Mouse (Mus musculus) heart, postnatal 0 days (tissue): Measurements from ENCODE around the gene Ube2g1. TPM values are rescaled to one million over a fixed set of nuclear protein-coding genes. Genes with fewer than 3 reads are reported as not detected.

ENCODE experiments used
- ATAC-seq: fragments of 200-750 bp; cut with Nextera tagmentation; 2 replicates; pipeline ENCODE4 v1.8.0; 2017; ENCODE audit warnings: low read depth, moderate number of reproducible peaks, moderate library complexity; ENCODE audit not compliant: insufficient read depth
- DNase-seq: peaks from one replicate; pipeline ENCODE4 v3.0.0-alpha.2; 2016; ENCODE audit warnings: low spot score
- H3K27ac ChIP-seq: fragments of 300-500 bp; sonication (generic); 2 replicates; pipeline ENCODE4 v1.5.1; 2014; ENCODE audit warnings: low read depth, mild to moderate bottlenecking
- H3K27me3 ChIP-seq: fragments of 300-500 bp; sonication (generic); 2 replicates; pipeline ENCODE4 v1.6.1; 2014; ENCODE audit warnings: low read length, mixed read lengths; ENCODE audit not compliant: control insufficient read depth, insufficient read depth
- H3K36me3 ChIP-seq: fragments of 300-500 bp; sonication (generic); replicated peaks from 2 replicates; pipeline ENCODE4 v1.6.1; 2014; ENCODE audit warnings: low read length, mixed read lengths; ENCODE audit not compliant: control insufficient read depth, insufficient read depth
- H3K4me1 ChIP-seq: fragments of 300-500 bp; sonication (generic); 2 replicates; pipeline ENCODE4 v1.6.1; 2014; ENCODE audit warnings: antibody characterized with exemption; ENCODE audit not compliant: control insufficient read depth, insufficient read depth
- H3K4me2 ChIP-seq: fragments of 300-500 bp; sonication (generic); 2 replicates; pipeline ENCODE4 v1.6.1; 2014; ENCODE audit warnings: low read depth, mild to moderate bottlenecking, low read length, moderate library complexity
- H3K4me3 ChIP-seq: fragments of 300-500 bp; sonication (generic); 2 replicates; pipeline ENCODE4 v1.5.1; 2014; ENCODE audit warnings: low read depth, low read length
- H3K9ac ChIP-seq: fragments of 300-500 bp; sonication (generic); replicated peaks from 2 replicates; pipeline ENCODE4 v1.6.1; 2014; ENCODE audit warnings: low read depth, low read length, mixed read lengths
- H3K9me3 ChIP-seq: fragments of 300-500 bp; sonication (generic); replicated peaks from 2 replicates; pipeline ENCODE4 v1.6.1; 2016; ENCODE audit warnings: low read length; ENCODE audit not compliant: control insufficient read depth
- CTCF ChIP-seq: IDR thresholded peaks from 2 replicates; pipeline ENCODE4 v1.5.1; 2016; ENCODE audit warnings: antibody characterized with exemption, control low read depth, low read depth
- EP300 ChIP-seq: IDR thresholded peaks from 2 replicates; pipeline ENCODE4 v1.6.1; 2016; ENCODE audit warnings: antibody characterized with exemption, low read depth
- WGBS: fragments of 180-500 bp; shearing (Covaris S2); extraction: QIAGEN DNeasy Blood & Tissue Kit; methylation state at CpG from one replicate; pipeline ENCODE4 v1.1.7; 2014; 5-methylcytosine and 5-hydroxymethylcytosine counted together
- polyA plus RNA-seq: library from polyadenylated mRNA; unstranded; fragments of >200 nt; fragmentation: Nextera tagmentation; extraction: Ambion mirVana; gene quantifications from 2 replicates; pipeline ENCODE4 v1.2.1, GENCODE M21; 2015
- total RNA-seq: library from RNA; depleted of rRNA; stranded (reverse); fragments of >200 nt; gene quantifications from 2 replicates; pipeline ENCODE4 v1.2.3, GENCODE M21; 2014; ENCODE audit warnings: low replicate concordance

The Ube2g1 gene
- total and polyA plus RNA-seq, 2 experiments from 2014 or later, result 51.1 to 58.6 TPM

- Histone ChIP-seq H3K4me3 (no peak overlapping the region), H3K36me3 (no peaks in the 10 kb centered on the region), H3K27me3 (no peaks in the 10 kb centered on the region), H3K27ac (no peak overlapping the region), H3K9me3 (no peaks in the 10 kb centered on the region), H3K4me1 (no peaks in the 10 kb centered on the region), H3K9ac (no peak overlapping the region), H3K4me2 (no peak overlapping the region)
- DNase-seq (no peak), ATAC-seq (no peak)
- 84% methylated on average over 4 of the region's 4 CpGs for WGBS
- no peak for TF ChIP-seq EP300
- no peak for TF ChIP-seq CTCF
These were observed 57.6 kb downstream of the Ube2g1 start for GRCm38 (mm10) chr11:72664641-72665040.

GRCm38 (mm10) chr11:72670634-72671033 lies 63.6 kb downstream of the Ube2g1 start:
- H3K27me3 ChIP-seq, result no peaks in the 10 kb centered on the region
- ATAC-seq (no peak), DNase-seq (no peak)
- H3K27ac ChIP-seq, result no peak overlapping the region
- no peaks in the 10 kb centered on the region for H3K4me1 ChIP-seq
- no peak overlapping the region for H3K4me3 ChIP-seq
- no peak overlapping the region for H3K9ac ChIP-seq
- TF ChIP-seq EP300, result no peak
- TF ChIP-seq CTCF, result no peak
- no peaks in the 10 kb centered on the region for H3K36me3 ChIP-seq
- H3K9me3 ChIP-seq, result no peaks in the 10 kb centered on the region
- no peak overlapping the region for H3K4me2 ChIP-seq

- ATAC-seq (no peak), DNase-seq (no peak)
- TF ChIP-seq EP300, result no peak
- no peak for TF ChIP-seq CTCF
- WGBS, result 65% methylated on average over 6 of the region's 6 CpGs
- Histone ChIP-seq H3K27me3 (no peaks in the 10 kb centered on the region), H3K9me3 (no peaks in the 10 kb centered on the region), H3K9ac (no peak overlapping the region), H3K4me3 (no peak overlapping the region), H3K27ac (no peak overlapping the region), H3K4me1 (no peaks in the 10 kb centered on the region), H3K4me2 (no peak overlapping the region), H3K36me3 (no peaks in the 10 kb centered on the region)
These were observed 64.4 kb downstream of the Ube2g1 start for GRCm38 (mm10) chr11:72671294-72671988.

GRCm38 (mm10) chr11:72672438-72672837 lies 65.4 kb downstream of the Ube2g1 start:
- Histone ChIP-seq H3K27me3 (no peaks in the 10 kb centered on the region), H3K36me3 (no peaks in the 10 kb centered on the region), H3K4me3 (no peak overlapping the region), H3K9ac (no peak overlapping the region), H3K9me3 (no peaks in the 10 kb centered on the region), H3K4me1 (no peaks in the 10 kb centered on the region), H3K27ac (no peak overlapping the region), H3K4me2 (no peak overlapping the region)
- DNase-seq (no peak), ATAC-seq (no peak)
- TF ChIP-seq EP300 (no peak), CTCF (no peak)
- 70% methylated on average over 1 of the region's 1 CpGs for WGBS

- no peaks in the 10 kb centered on the region for H3K27me3 ChIP-seq
- DNase-seq, result no peak
- no peak overlapping the region for H3K4me2 ChIP-seq
- 70% methylated on average over 2 of the region's 2 CpGs for WGBS
- no peak overlapping the region for H3K9ac ChIP-seq
- no peak overlapping the region for H3K4me3 ChIP-seq
- TF ChIP-seq EP300 (no peak), CTCF (no peak)
- H3K27ac ChIP-seq, result no peak overlapping the region
- no peak for ATAC-seq
- H3K9me3 ChIP-seq, result no peaks in the 10 kb centered on the region
- peaks cover 8% of the 10 kb centered on the region; the same call in 1 of the 2 replicates for H3K36me3 ChIP-seq
- H3K4me1 ChIP-seq, result no peaks in the 10 kb centered on the region
These were observed 68.2 kb downstream of the Ube2g1 start for GRCm38 (mm10) chr11:72675280-72675679.

GRCm38 (mm10) chr11:72680726-72681125 lies 73.6 kb downstream of the Ube2g1 start:
- TF ChIP-seq EP300 (no peak), CTCF (no peak)
- Histone ChIP-seq H3K4me1 (no peaks in the 10 kb centered on the region), H3K4me2 (no peak overlapping the region), H3K27me3 (no peaks in the 10 kb centered on the region), H3K9ac (no peak overlapping the region), H3K27ac (no peak overlapping the region), H3K36me3 (peaks cover 32% of the 10 kb centered on the region), H3K9me3 (no peaks in the 10 kb centered on the region), H3K4me3 (no peak overlapping the region)
- no peak for ATAC-seq
- DNase-seq, result no peak
